Mouse (Mus musculus) E14TG2a.4 (cell line): Measurements from ENCODE around the gene Kcnh8.
A peak's percentile ranks its signal among the peaks of the same experiment; 100 is the strongest.

Experiments
- CTCF ChIP-seq: conservative IDR thresholded peaks from 2 replicates; pipeline ENCODE4 v1.5.1; 2014; ENCODE audit warnings: low read length
- NANOG ChIP-seq: IDR thresholded peaks from 2 replicates; pipeline ENCODE4 v1.6.1; 2014; ENCODE audit warnings: borderline replicate concordance, low read length, mixed read lengths
- POU5F1 ChIP-seq: IDR thresholded peaks from 2 replicates; pipeline ENCODE4 v1.6.1; 2014; ENCODE audit warnings: low read length, borderline replicate concordance

DNA sequence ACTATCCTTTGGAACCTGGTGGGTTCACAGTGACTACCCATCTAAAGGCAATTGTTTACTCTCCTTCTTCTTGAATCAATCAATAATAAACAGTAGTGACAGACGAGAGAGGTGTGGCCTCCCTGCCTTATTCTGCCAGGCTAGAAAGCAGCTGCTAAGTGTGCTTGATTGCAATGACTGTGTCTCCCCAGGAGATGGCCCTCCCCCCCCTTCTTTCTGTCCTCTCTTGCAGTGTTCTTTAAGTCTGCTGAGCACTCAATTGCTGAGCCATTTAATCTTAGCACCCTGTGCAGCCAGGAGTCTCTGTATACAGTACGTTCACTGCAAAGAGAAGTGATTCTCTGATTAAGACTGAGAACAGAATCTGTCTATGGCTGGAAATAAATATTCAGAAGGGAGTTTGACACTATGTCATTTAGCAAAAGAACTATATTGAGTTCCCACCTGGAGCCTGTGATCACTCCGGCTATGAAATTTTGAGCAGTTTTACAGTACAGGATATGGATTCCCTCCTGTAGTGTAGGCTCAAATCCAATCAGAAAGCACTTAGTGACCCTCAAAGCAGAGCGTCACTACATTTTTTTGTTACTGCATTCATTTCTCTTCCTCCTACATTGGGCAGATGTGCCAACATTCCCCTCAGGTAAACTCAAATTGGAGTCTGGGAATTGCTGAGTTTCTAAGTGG is 32.8 kb upstream of the Kcnh8 start:
- peak; percentile 24; the same call in 1 of the 2 replicates for TF ChIP-seq CTCF
- TF ChIP-seq POU5F1: no peak
- TF ChIP-seq NANOG: no peak
